Mouse (Mus musculus) myocyte (in vitro differentiated cells): ENCODE measurements at regions not wholly inside any gene's neighbourhood (a gene's known extent, or its start where the extent isn't known, plus 50 kb on each side); places are given as distances from the start of the nearest gene placed in this dataset.

Experiments
- E2F4 ChIP-seq: IDR thresholded peaks from one replicate; pipeline ENCODE4 v1.6.1; 2011; ENCODE audit warnings: mild to moderate bottlenecking, control low read depth, moderate library complexity; ENCODE audit not compliant: insufficient read depth
- POLR2A ChIP-seq: IDR thresholded peaks from one replicate; pipeline ENCODE4 v1.6.1; 2011; ENCODE audit warnings: low read depth, mild to moderate bottlenecking, control low read depth, moderate library complexity; ENCODE audit not compliant: insufficient read length
- REST ChIP-seq: IDR thresholded peaks from one replicate; pipeline ENCODE4 v1.6.1; 2011; ENCODE audit warnings: mild to moderate bottlenecking, control low read depth, moderate library complexity; ENCODE audit not compliant: insufficient read depth, insufficient read length
- TCF12 ChIP-seq: IDR thresholded peaks from one replicate; pipeline ENCODE4 v1.6.1; 2011; ENCODE audit warnings: mild to moderate bottlenecking, control low read depth; ENCODE audit not compliant: poor library complexity, insufficient read depth, severe bottlenecking

DNA sequence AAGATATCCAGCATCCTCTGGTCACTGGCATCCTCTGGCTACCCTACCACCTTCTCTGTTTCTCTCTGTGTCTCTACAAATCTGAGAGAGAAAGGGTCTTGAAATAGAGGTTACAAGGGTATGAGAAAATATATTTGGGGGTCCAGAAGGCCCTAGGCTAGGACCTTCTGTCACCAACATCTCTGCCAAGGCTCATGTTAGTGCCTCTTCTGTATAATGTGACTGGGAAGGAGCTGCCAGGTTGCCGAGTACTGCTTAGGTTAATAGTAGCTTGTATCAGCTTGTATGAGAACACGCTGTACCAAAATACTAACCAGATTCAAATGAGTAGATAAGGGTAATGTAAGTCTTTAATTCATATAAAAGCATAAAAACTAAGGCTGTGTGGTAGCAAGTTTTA lies 929.0 kb downstream of the Epha4 start:
- TF ChIP-seq REST, result no peak
- no peak for TF ChIP-seq POLR2A
- no peak for TF ChIP-seq E2F4
- TF ChIP-seq TCF12, result no peak
